Mouse (Mus musculus) embryo, embryonic 9.5 days (tissue): ENCODE results near the gene Rpl7a.

ENCODE experiments used
- DNase-seq: peaks from one replicate; pipeline ENCODE4 v3.0.0-alpha.2; 2017; ENCODE audit errors: extremely low spot score

Rpl7a gene

GRCm38 (mm10) chr2:26956811-26957487 is 46.4 kb downstream of the Rpl7a start:
- DNase-seq, result no peak

GRCm38 (mm10) chr2:26957488-26957859 is 46.9 kb downstream of the Rpl7a start:
- DNase-seq, result no peak

- DNase-seq, result no peak
Observed at GRCm38 (mm10) chr2:26960756-26961155, 50.2 kb downstream of the Rpl7a start.
